Mouse (Mus musculus) liver, embryonic 14 days (tissue): ENCODE data around the gene Lmo3. TPM values are rescaled to one million over a fixed set of nuclear protein-coding genes. Genes with fewer than 3 reads are reported as not detected.

ENCODE experiments used
- polyA plus RNA-seq: library from polyadenylated mRNA; depleted of rRNA; stranded (reverse); fragments of >200 nt; gene quantifications from 2 replicates; pipeline ENCODE4 v1.2.3, GENCODE M21; 2012; rRNA removed

Gene Lmo3
- 0.01 and 0.08 TPM in 2 replicates for polyA plus RNA-seq

DNA sequence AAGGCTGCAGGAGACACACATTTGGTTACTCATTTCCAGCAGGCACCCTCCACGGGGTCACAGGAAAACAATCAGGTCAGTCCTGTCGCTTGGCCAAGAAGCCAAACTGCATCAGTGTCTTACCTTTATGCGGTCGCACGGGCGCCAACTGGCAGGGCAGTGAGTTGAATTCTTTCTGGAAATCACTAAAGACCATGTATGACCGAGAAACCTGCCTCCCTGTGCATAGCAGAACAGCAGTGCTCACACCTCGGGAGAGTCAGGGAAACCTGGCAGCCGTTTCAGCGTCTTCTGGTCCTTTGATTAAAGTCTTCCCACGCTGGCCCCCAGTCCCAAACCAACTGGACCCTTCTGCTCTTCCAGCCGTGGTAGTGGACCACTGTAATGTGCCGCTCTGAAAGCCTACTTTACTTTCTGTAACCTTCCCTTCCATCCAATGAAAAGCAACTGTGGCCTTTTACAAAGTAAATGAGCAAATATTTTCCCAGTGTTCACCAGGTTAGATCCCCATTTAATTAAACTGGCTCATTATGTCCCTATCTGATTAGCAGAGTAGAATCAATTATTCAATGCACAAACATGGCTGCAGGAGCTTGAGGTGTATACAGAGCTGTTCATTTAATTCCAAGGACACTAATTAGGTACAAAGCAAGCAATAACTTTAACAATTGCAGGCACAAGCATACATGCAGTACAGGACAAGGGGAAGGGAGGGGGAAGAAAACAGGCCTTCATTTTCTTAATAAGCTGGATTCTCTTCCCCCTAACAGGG lies at the start of gene Lmo3:
Lmo3 (minus strand) TSS at position 235 of the 772 bp plus-strand sequence.

Other genes with a start within 250 kb of the Lmo3 start
- not detected in 2 replicates for gene Igbp1b, start 76.6 kb upstream of the Lmo3 start, polyA plus RNA-seq